Mouse (Mus musculus): ENCODE results near the gene Cyth1. TPM values are rescaled to one million over a fixed set of nuclear protein-coding genes. Genes with fewer than 3 reads are reported as not detected.

Cyth1 gene
- polyA plus RNA-seq, 1 experiment, result 6.1 TPM

GRCm38 (mm10) chr11:118232314-118232831, 16.0 kb downstream of the Cyth1 start:
- no peaks in the 10 kb centered on the region for H3K4me1 ChIP-seq (ENCODE audit: control insufficient read depth, insufficient read depth, low read length)
- H3K9ac ChIP-seq (ENCODE audit: low read depth, poor library complexity, severe bottlenecking), result no peak overlapping the region
- H3K4me3 ChIP-seq (ENCODE audit: low read depth, low read length), result no peak overlapping the region
- TF ChIP-seq CTCF (IDR thresholded peaks at IDR 0.05; ENCODE audit: low read depth, low read length) (peak; percentile 9), POLR2A (IDR thresholded peaks at IDR 0.05; ENCODE audit: insufficient read depth, low read length) (no peak)
- H3K27ac ChIP-seq (ENCODE audit: insufficient read depth, low read length), result no peak overlapping the region
- H3K36me3 ChIP-seq (ENCODE audit: control insufficient read depth, insufficient read depth, low read length, poor library complexity, severe bottlenecking), result no peaks in the 10 kb centered on the region
- no peaks in the 10 kb centered on the region for H3K27me3 ChIP-seq (ENCODE audit: control insufficient read depth, insufficient read depth, low read length, poor library complexity, severe bottlenecking)
- no peaks in the 10 kb centered on the region for H3K9me3 ChIP-seq (replicated peaks; ENCODE audit: control insufficient read depth, insufficient read depth, low read length, poor library complexity, severe bottlenecking)

GRCm38 (mm10) chr11:118229941-118230340, 18.5 kb downstream of the Cyth1 start:
- TF ChIP-seq POLR2A (IDR thresholded peaks at IDR 0.05; ENCODE audit: insufficient read depth, low read length) (no peak), CTCF (IDR thresholded peaks at IDR 0.05; ENCODE audit: low read depth, low read length) (no peak), EP300 (IDR thresholded peaks at IDR 0.05; ENCODE audit: insufficient read depth, low read depth, low read length) (no peak)
- Histone ChIP-seq H3K9me3 (replicated peaks; ENCODE audit: control insufficient read depth, insufficient read depth, low read length, poor library complexity, severe bottlenecking) (no peaks in the 10 kb centered on the region), H3K27me3 (ENCODE audit: control insufficient read depth, insufficient read depth, low read length, poor library complexity, severe bottlenecking) (no peaks in the 10 kb centered on the region), H3K27ac (ENCODE audit: insufficient read depth, low read length) (no peak overlapping the region), H3K9ac (ENCODE audit: low read depth, poor library complexity, severe bottlenecking) (no peak overlapping the region), H3K4me1 (ENCODE audit: control insufficient read depth, insufficient read depth, low read length) (no peaks in the 10 kb centered on the region), H3K4me3 (ENCODE audit: low read depth, low read length) (no peak overlapping the region), H3K36me3 (ENCODE audit: control insufficient read depth, insufficient read depth, low read length, poor library complexity, severe bottlenecking) (no peaks in the 10 kb centered on the region)

- no peak overlapping the region for H3K9ac ChIP-seq (ENCODE audit: low read depth, poor library complexity, severe bottlenecking)
- no peaks in the 10 kb centered on the region for H3K36me3 ChIP-seq (ENCODE audit: control insufficient read depth, insufficient read depth, low read length, poor library complexity, severe bottlenecking)
- no peak for TF ChIP-seq POLR2A (IDR thresholded peaks at IDR 0.05; ENCODE audit: insufficient read depth, low read length)
- no peak for TF ChIP-seq EP300 (IDR thresholded peaks at IDR 0.05; ENCODE audit: insufficient read depth, low read depth, low read length)
- TF ChIP-seq CTCF (IDR thresholded peaks at IDR 0.05; ENCODE audit: low read depth, low read length), result no peak
- H3K4me3 ChIP-seq (ENCODE audit: low read depth, low read length), result no peak overlapping the region
- H3K27ac ChIP-seq (ENCODE audit: insufficient read depth, low read length), result no peak overlapping the region
- H3K27me3 ChIP-seq (ENCODE audit: control insufficient read depth, insufficient read depth, low read length, poor library complexity, severe bottlenecking), result no peaks in the 10 kb centered on the region
- no peaks in the 10 kb centered on the region for H3K4me1 ChIP-seq (ENCODE audit: control insufficient read depth, insufficient read depth, low read length)
- no peaks in the 10 kb centered on the region for H3K9me3 ChIP-seq (replicated peaks; ENCODE audit: control insufficient read depth, insufficient read depth, low read length, poor library complexity, severe bottlenecking)
Measured at GRCm38 (mm10) chr11:118227650-118228049, 20.7 kb downstream of the Cyth1 start.

- no peaks in the 10 kb centered on the region for H3K27me3 ChIP-seq (ENCODE audit: control insufficient read depth, insufficient read depth, low read length, poor library complexity, severe bottlenecking)
- TF ChIP-seq EP300 (IDR thresholded peaks at IDR 0.05; ENCODE audit: insufficient read depth, low read depth, low read length) (no peak), POLR2A (IDR thresholded peaks at IDR 0.05; ENCODE audit: insufficient read depth, low read length) (no peak), CTCF (IDR thresholded peaks at IDR 0.05; ENCODE audit: low read depth, low read length) (no peak)
- no peaks in the 10 kb centered on the region for H3K9me3 ChIP-seq (replicated peaks; ENCODE audit: control insufficient read depth, insufficient read depth, low read length, poor library complexity, severe bottlenecking)
- no peak overlapping the region for H3K4me3 ChIP-seq (ENCODE audit: low read depth, low read length)
- H3K9ac ChIP-seq (ENCODE audit: low read depth, poor library complexity, severe bottlenecking), result no peak overlapping the region
- no peaks in the 10 kb centered on the region for H3K4me1 ChIP-seq (ENCODE audit: control insufficient read depth, insufficient read depth, low read length)
- H3K27ac ChIP-seq (ENCODE audit: insufficient read depth, low read length), result no peak overlapping the region
- no peaks in the 10 kb centered on the region for H3K36me3 ChIP-seq (ENCODE audit: control insufficient read depth, insufficient read depth, low read length, poor library complexity, severe bottlenecking)
Measured at GRCm38 (mm10) chr11:118226850-118227249, 21.5 kb downstream of the Cyth1 start.

GRCm38 (mm10) chr11:118225862-118226261, 22.5 kb downstream of the Cyth1 start:
- H3K36me3 ChIP-seq (ENCODE audit: control insufficient read depth, insufficient read depth, low read length, poor library complexity, severe bottlenecking), result no peaks in the 10 kb centered on the region
- TF ChIP-seq CTCF (IDR thresholded peaks at IDR 0.05; ENCODE audit: low read depth, low read length) (no peak), EP300 (IDR thresholded peaks at IDR 0.05; ENCODE audit: insufficient read depth, low read depth, low read length) (no peak), POLR2A (IDR thresholded peaks at IDR 0.05; ENCODE audit: insufficient read depth, low read length) (no peak)
- no peaks in the 10 kb centered on the region for H3K27me3 ChIP-seq (ENCODE audit: control insufficient read depth, insufficient read depth, low read length, poor library complexity, severe bottlenecking)
- H3K4me3 ChIP-seq (ENCODE audit: low read depth, low read length), result no peak overlapping the region
- no peaks in the 10 kb centered on the region for H3K9me3 ChIP-seq (replicated peaks; ENCODE audit: control insufficient read depth, insufficient read depth, low read length, poor library complexity, severe bottlenecking)
- H3K27ac ChIP-seq (ENCODE audit: insufficient read depth, low read length), result no peak overlapping the region
- no peak overlapping the region for H3K9ac ChIP-seq (ENCODE audit: low read depth, poor library complexity, severe bottlenecking)
- no peaks in the 10 kb centered on the region for H3K4me1 ChIP-seq (ENCODE audit: control insufficient read depth, insufficient read depth, low read length)

GRCm38 (mm10) chr11:118225056-118225836, 23.1 kb downstream of the Cyth1 start:
- TF ChIP-seq POLR2A (IDR thresholded peaks at IDR 0.05; ENCODE audit: insufficient read depth, low read length) (no peak), CTCF (IDR thresholded peaks at IDR 0.05; ENCODE audit: low read depth, low read length) (no peak), EP300 (IDR thresholded peaks at IDR 0.05; ENCODE audit: insufficient read depth, low read depth, low read length) (no peak)
- Histone ChIP-seq H3K4me3 (ENCODE audit: low read depth, low read length) (no peak overlapping the region), H3K9ac (ENCODE audit: low read depth, poor library complexity, severe bottlenecking) (no peak overlapping the region), H3K27ac (ENCODE audit: insufficient read depth, low read length) (no peak overlapping the region), H3K27me3 (ENCODE audit: control insufficient read depth, insufficient read depth, low read length, poor library complexity, severe bottlenecking) (no peaks in the 10 kb centered on the region), H3K36me3 (ENCODE audit: control insufficient read depth, insufficient read depth, low read length, poor library complexity, severe bottlenecking) (no peaks in the 10 kb centered on the region), H3K4me1 (ENCODE audit: control insufficient read depth, insufficient read depth, low read length) (no peaks in the 10 kb centered on the region), H3K9me3 (replicated peaks; ENCODE audit: control insufficient read depth, insufficient read depth, low read length, poor library complexity, severe bottlenecking) (no peaks in the 10 kb centered on the region)

Measured in ES-Bruce4 (cell line).